Mouse (Mus musculus): ENCODE results near the gene Cyp4f16. TPM values are rescaled to one million over a fixed set of nuclear protein-coding genes. Genes with fewer than 3 reads are reported as not detected.
"Not testable (repeated sequence)": the region's sequence is repeated elsewhere in the genome, so short reads cannot be mapped to it uniquely, and the experiment has no call there.

Cyp4f16 gene
- polyA plus RNA-seq, 1 experiment from 2014 or later = 17.0 TPM

GRCm38 (mm10) chr17:32550900-32551770 lies 14.8 kb downstream of the Cyp4f16 start:
- peak overlapping the region; percentile 46 for H3K4me3 ChIP-seq
- no peaks in the 10 kb centered on the region for H3K36me3 ChIP-seq
- no peaks in the 10 kb centered on the region for H3K27me3 ChIP-seq (replicated peaks)
- ATAC-seq (ENCODE audit: extremely low read depth, insufficient number of reproducible peaks, low FRiP score, low TSS enrichment) = 0 out of 2 replicates have a peak, but pooled peaks have one; percentile 51
- 0 out of 2 replicates have a peak, but pooled peaks cover 7% of the 10 kb centered on the region for H3K4me1 ChIP-seq
- H3K9me3 ChIP-seq = no peaks in the 10 kb centered on the region
- 10% methylated on average over 20 of the region's 20 CpGs for WGBS
- H3K4me2 ChIP-seq = peak overlapping the region; percentile 70
- H3K9ac ChIP-seq = peak overlapping the region; percentile 66
- no peak overlapping the region for H3K27ac ChIP-seq (replicated peaks)

DNA sequence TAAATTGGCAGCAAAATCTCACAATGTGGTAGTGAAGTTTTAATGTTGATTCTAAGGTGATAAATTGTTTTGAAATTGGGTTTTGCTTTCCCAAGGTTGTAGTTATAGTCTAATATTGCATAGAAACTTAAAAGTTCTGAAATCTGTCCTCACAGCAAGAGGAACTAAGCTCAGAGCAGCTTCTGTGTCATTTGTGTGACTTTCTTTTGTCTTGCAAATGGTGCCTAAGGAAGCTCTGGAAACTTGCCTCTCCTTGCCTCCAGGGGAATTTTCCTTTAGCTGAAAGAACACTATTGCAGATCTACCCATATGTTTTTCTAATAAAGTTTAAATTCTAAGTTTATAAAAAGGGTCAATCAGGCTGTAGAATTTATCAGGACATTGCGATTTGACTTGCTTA lies 16.7 kb downstream of the Cyp4f16 start:
- not testable (repeated sequence) for H3K4me1 ChIP-seq; H3K27ac ChIP-seq (replicated peaks); H3K4me2 ChIP-seq; H3K9me3 ChIP-seq; H3K9ac ChIP-seq; H3K27me3 ChIP-seq (replicated peaks); ATAC-seq (ENCODE audit: extremely low read depth, insufficient number of reproducible peaks, low FRiP score, low TSS enrichment); H3K4me3 ChIP-seq; H3K36me3 ChIP-seq
- WGBS = 42% methylated on average over 1 of the region's 1 CpGs

- H3K9ac ChIP-seq; ATAC-seq (ENCODE audit: extremely low read depth, insufficient number of reproducible peaks, low FRiP score, low TSS enrichment); H3K4me1 ChIP-seq; H3K27me3 ChIP-seq (replicated peaks); H3K4me3 ChIP-seq; H3K27ac ChIP-seq (replicated peaks); H3K36me3 ChIP-seq; H3K9me3 ChIP-seq; H3K4me2 ChIP-seq: not testable (repeated sequence)
- WGBS = 66% methylated on average over 9 of the region's 9 CpGs
These were observed 18.0 kb downstream of the Cyp4f16 start for GRCm38 (mm10) chr17:32554368-32554767.

DNA sequence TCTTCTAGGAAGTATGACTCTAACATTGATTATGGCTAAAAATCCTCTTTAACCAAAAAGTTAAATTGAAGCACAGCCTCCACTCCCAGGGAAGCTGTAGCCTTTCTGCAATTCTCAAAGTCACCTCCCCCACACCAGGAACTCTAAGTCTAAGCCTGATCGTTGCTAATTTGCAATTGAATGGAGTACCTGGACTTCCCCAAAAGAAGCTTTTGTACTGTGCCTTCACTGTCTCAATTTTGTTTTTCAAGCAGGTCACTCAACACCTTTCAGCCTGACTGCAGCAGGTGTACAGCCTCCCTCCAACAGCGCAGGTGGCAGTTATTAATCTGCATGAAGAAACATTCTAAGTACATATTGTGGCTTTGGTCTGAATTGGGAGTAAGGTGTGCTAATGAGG lies 26.9 kb downstream of the Cyp4f16 start:
- not testable (repeated sequence) for H3K36me3 ChIP-seq; H3K4me1 ChIP-seq; H3K4me2 ChIP-seq; ATAC-seq (ENCODE audit: extremely low read depth, insufficient number of reproducible peaks, low FRiP score, low TSS enrichment); H3K27me3 ChIP-seq (replicated peaks); H3K9ac ChIP-seq; H3K27ac ChIP-seq (replicated peaks); H3K4me3 ChIP-seq
- peaks cover 20% of the 10 kb centered on the region for H3K9me3 ChIP-seq
- WGBS = 79% methylated on average over 2 of the region's 2 CpGs

DNA sequence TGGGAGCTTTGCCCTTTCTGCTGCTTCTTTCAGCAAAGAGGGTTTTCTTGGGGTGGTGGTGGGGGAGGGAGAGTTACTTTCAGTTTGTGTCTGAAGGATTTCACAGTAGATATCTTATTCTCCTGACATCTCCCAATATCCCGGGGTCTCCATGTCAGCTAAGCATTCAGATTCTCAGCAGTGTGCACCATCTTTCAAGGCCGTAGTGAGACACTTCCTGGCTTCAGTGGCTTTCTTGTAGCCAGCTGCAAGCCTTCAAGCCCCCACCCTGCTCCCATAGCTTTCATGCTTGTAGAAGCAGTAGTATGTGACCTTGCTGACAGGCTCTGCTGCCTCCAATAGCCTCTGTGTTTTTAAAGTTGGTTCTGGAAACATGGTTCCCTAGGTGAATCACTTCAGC lies 36.9 kb downstream of the Cyp4f16 start:
- WGBS = 47% methylated on average over 2 of the region's 2 CpGs
- not testable (repeated sequence) for H3K4me2 ChIP-seq; ATAC-seq (ENCODE audit: extremely low read depth, insufficient number of reproducible peaks, low FRiP score, low TSS enrichment)

DNA sequence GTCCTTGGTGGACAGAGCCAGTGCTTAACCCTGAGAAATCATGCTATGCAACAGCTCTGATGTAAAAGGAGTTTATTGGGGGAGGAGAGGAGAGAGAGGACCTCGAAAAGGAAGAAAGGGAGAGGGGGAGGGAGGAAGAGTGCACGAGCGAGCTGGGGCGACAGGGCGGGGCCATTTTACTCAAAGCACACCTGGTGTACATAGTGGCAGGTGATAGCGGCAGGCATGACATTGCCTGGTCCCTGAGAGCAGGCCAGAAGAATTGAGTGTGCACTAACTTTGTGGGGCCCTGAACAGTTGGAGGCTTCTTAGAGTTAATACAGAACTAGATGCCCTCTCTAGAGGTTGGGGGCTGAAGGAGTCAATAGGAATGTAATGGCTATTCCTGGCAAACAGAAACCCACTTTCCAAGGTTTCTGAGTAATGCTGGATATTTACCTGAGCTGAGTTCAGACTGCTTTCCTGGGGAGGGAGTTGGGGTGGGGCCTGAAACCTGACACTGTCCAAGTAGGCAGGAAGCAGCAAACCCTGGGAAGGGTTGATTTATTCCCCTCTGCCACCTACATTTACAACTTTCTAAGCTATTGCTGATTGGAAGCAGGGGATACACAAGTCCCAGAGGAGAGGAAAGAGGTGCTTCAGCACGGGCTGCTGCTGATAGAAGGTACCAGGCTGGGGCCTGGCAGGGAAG lies 41.3 kb downstream of the Cyp4f16 start:
- no peak overlapping the region for H3K27ac ChIP-seq (replicated peaks)
- H3K9me3 ChIP-seq = no peaks in the 10 kb centered on the region
- no peaks in the 10 kb centered on the region for H3K27me3 ChIP-seq (replicated peaks)
- no peaks in the 10 kb centered on the region for H3K36me3 ChIP-seq
- no peak overlapping the region for H3K4me2 ChIP-seq
- 47% methylated on average over 7 of the region's 7 CpGs for WGBS
- H3K9ac ChIP-seq = no peak overlapping the region
- H3K4me3 ChIP-seq = no peak overlapping the region
- ATAC-seq (ENCODE audit: extremely low read depth, insufficient number of reproducible peaks, low FRiP score, low TSS enrichment) = no peak
- no peaks in the 10 kb centered on the region for H3K4me1 ChIP-seq

More for the DNA sequence above, 36.9 kb downstream of the Cyp4f16 start:
- not testable (repeated sequence) for H3K4me3 ChIP-seq; H3K36me3 ChIP-seq; H3K27me3 ChIP-seq (replicated peaks); H3K4me1 ChIP-seq; H3K9ac ChIP-seq; H3K27ac ChIP-seq (replicated peaks); H3K9me3 ChIP-seq

DNA sequence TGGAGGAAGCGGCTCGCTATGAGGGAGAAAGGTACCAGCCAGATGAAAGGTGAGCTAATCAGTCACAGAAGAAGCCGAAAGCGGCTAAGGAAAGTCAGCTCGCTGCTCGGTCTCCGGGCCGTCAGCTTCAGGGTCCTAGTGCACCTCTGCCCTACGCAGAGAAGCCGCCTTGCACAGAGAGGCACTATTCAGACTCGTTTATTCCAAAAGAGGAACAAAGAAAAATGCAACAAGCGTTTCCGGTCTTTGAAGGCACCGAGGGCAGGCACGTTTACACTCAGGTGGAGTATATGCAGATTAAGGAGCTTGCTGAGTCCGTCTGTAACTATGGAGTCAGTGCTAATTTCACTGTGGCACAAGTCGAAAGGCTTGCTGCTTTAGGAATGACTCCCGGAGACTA lies 60.1 kb downstream of the Cyp4f16 start:
- H3K4me1 ChIP-seq = no peaks in the 10 kb centered on the region
- H3K4me2 ChIP-seq = no peak overlapping the region
- H3K27me3 ChIP-seq (replicated peaks) = no peaks in the 10 kb centered on the region
- peaks cover 10% of the 10 kb centered on the region; the same call in 1 of the 2 replicates for H3K9me3 ChIP-seq
- 85% methylated on average over 18 of the region's 18 CpGs for WGBS
- no peak overlapping the region for H3K27ac ChIP-seq (replicated peaks)
- H3K9ac ChIP-seq = no peak overlapping the region
- no peak for ATAC-seq (ENCODE audit: extremely low read depth, insufficient number of reproducible peaks, low FRiP score, low TSS enrichment)
- H3K36me3 ChIP-seq = no peaks in the 10 kb centered on the region
- no peak overlapping the region for H3K4me3 ChIP-seq

Other genes with a start within 250 kb of the Cyp4f16 start
- 65.8 and 67.8 TPM in 2 replicates for gene Akap8, start 215.3 kb upstream of the Cyp4f16 start, polyA plus RNA-seq (2015; fragmentation: Nextera tagmentation; extraction: Ambion mirVana)
- gene Akap8l, start 186.0 kb upstream of the Cyp4f16 start, polyA plus RNA-seq (2015; fragmentation: Nextera tagmentation; extraction: Ambion mirVana) = 83.9 and 84.3 TPM in 2 replicates
- gene Wiz, start 147.1 kb upstream of the Cyp4f16 start, polyA plus RNA-seq (2015; fragmentation: Nextera tagmentation; extraction: Ambion mirVana) = 10.9 and 12.4 TPM in 2 replicates
- gene Rasal3, start 133.0 kb upstream of the Cyp4f16 start, polyA plus RNA-seq (2015; fragmentation: Nextera tagmentation; extraction: Ambion mirVana) = 0.49 and 1.1 TPM in 2 replicates
- 0.09 and 0.16 TPM in 2 replicates for gene Pglyrp2, start 112.4 kb upstream of the Cyp4f16 start, polyA plus RNA-seq (2015; fragmentation: Nextera tagmentation; extraction: Ambion mirVana)
- gene Cyp4f39, start 83.8 kb upstream of the Cyp4f16 start, polyA plus RNA-seq (2015; fragmentation: Nextera tagmentation; extraction: Ambion mirVana) = 0.15 and 0.38 TPM in 2 replicates
- 6.4 and 7.5 TPM in 2 replicates for gene Cyp4f17, start 30.5 kb upstream of the Cyp4f16 start, polyA plus RNA-seq (2015; fragmentation: Nextera tagmentation; extraction: Ambion mirVana)
- not detected in 2 replicates for gene Cyp4f37, start 84.8 kb downstream of the Cyp4f16 start, polyA plus RNA-seq (2015; fragmentation: Nextera tagmentation; extraction: Ambion mirVana)
- gene Cyp4f40, start 122.3 kb downstream of the Cyp4f16 start, polyA plus RNA-seq (2015; fragmentation: Nextera tagmentation; extraction: Ambion mirVana) = not detected in 2 replicates
- gene Cyp4f15, start 149.1 kb downstream of the Cyp4f16 start, polyA plus RNA-seq (2015; fragmentation: Nextera tagmentation; extraction: Ambion mirVana) = 0.20 and 0.41 TPM in 2 replicates

All from heart, embryonic 13.5 days (tissue).